Mouse (Mus musculus) midbrain, embryonic 14.5 days (tissue): ENCODE data around the gene Tubb5. TPM values are rescaled to one million over a fixed set of nuclear protein-coding genes. Genes with fewer than 3 reads are reported as not detected.

Experiments
- ATAC-seq: fragments of 200-750 bp; cut with Nextera tagmentation; 2 replicates; pipeline ENCODE4 v1.8.0; 2017; ENCODE audit warnings: moderate number of reproducible peaks, moderate library complexity; ENCODE audit not compliant: low FRiP score, low TSS enrichment
- DNase-seq: peaks from one replicate; pipeline ENCODE4 v3.0.0-alpha.2; 2015
- H3K27ac ChIP-seq: fragments of 300-500 bp; sonication (generic); replicated peaks from 2 replicates; pipeline ENCODE4 v1.5.1; 2014; ENCODE audit warnings: mild to moderate bottlenecking, low read depth, low read length, moderate library complexity
- H3K27me3 ChIP-seq: fragments of 300-500 bp; sonication (generic); 2 replicates; pipeline ENCODE4 v1.6.1; 2014; ENCODE audit warnings: low read length, control low read depth, mixed read lengths; ENCODE audit not compliant: control insufficient read depth, insufficient read depth
- H3K36me3 ChIP-seq: fragments of 300-500 bp; sonication (generic); 2 replicates; pipeline ENCODE4 v1.6.1; 2014; ENCODE audit warnings: low read length, control low read depth; ENCODE audit not compliant: control insufficient read depth, insufficient read depth
- H3K4me1 ChIP-seq: fragments of 300-500 bp; sonication (generic); 2 replicates; pipeline ENCODE4 v1.6.1; 2014; ENCODE audit warnings: mild to moderate bottlenecking, antibody characterized with exemption, low read length, control low read depth; ENCODE audit not compliant: control insufficient read depth, insufficient read depth
- H3K4me2 ChIP-seq: fragments of 300-500 bp; sonication (generic); 2 replicates; pipeline ENCODE4 v1.6.1; 2014; ENCODE audit warnings: mild to moderate bottlenecking, low read length, moderate library complexity
- H3K4me3 ChIP-seq: fragments of 300-500 bp; sonication (generic); replicated peaks from 2 replicates; pipeline ENCODE4 v1.5.1; 2014; ENCODE audit warnings: low read depth, low read length
- H3K9ac ChIP-seq: fragments of 300-500 bp; sonication (generic); replicated peaks from 2 replicates; pipeline ENCODE4 v1.6.1; 2014; ENCODE audit warnings: mild to moderate bottlenecking, low read length, moderate library complexity
- H3K9me3 ChIP-seq: fragments of 300-500 bp; sonication (generic); 2 replicates; pipeline ENCODE4 v1.6.1; 2016; ENCODE audit warnings: low read length, control low read depth, mixed read lengths; ENCODE audit not compliant: control insufficient read depth
- WGBS: fragments of 180-500 bp; shearing (Covaris S2); extraction: QIAGEN DNeasy Blood & Tissue Kit; methylation state at CpG from one replicate; pipeline ENCODE4 v1.1.7; 2014; 5-methylcytosine and 5-hydroxymethylcytosine counted together
- polyA plus RNA-seq: library from polyadenylated mRNA; unstranded; fragments of >200 nt; fragmentation: Nextera tagmentation; extraction: Ambion mirVana; gene quantifications from 2 replicates; pipeline ENCODE4 v1.2.1, GENCODE M21; 2014

Gene Tubb5
- polyA plus RNA-seq, 1 experiment from 2014 or later, result 1,880 TPM

GRCm38 (mm10) chr17:35813653-35814052 is 24.5 kb downstream of the Tubb5 start:
- ATAC-seq, result no peak
- no peak overlapping the region for H3K4me2 ChIP-seq
- DNase-seq, result no peak
- WGBS, result 85% methylated on average over 7 of the region's 7 CpGs
- H3K4me3 ChIP-seq, result no peak overlapping the region
- H3K9me3 ChIP-seq, result no peaks in the 10 kb centered on the region
- no peak overlapping the region for H3K9ac ChIP-seq
- no peak overlapping the region for H3K27ac ChIP-seq
- H3K36me3 ChIP-seq, result no peaks in the 10 kb centered on the region
- no peaks in the 10 kb centered on the region for H3K27me3 ChIP-seq
- no peaks in the 10 kb centered on the region for H3K4me1 ChIP-seq

GRCm38 (mm10) chr17:35813245-35813647 is 24.9 kb downstream of the Tubb5 start:
- Histone ChIP-seq H3K27ac (no peak overlapping the region), H3K4me1 (no peaks in the 10 kb centered on the region), H3K27me3 (no peaks in the 10 kb centered on the region), H3K9ac (no peak overlapping the region), H3K36me3 (no peaks in the 10 kb centered on the region), H3K4me2 (no peak overlapping the region), H3K9me3 (no peaks in the 10 kb centered on the region), H3K4me3 (no peak overlapping the region)
- WGBS, result 64% methylated on average over 7 of the region's 7 CpGs
- ATAC-seq, result no peak
- DNase-seq, result peak; percentile 73

GRCm38 (mm10) chr17:35812736-35813135 is 25.4 kb downstream of the Tubb5 start:
- no peak overlapping the region for H3K9ac ChIP-seq
- no peak overlapping the region for H3K4me3 ChIP-seq
- H3K4me1 ChIP-seq, result no peaks in the 10 kb centered on the region
- H3K9me3 ChIP-seq, result no peaks in the 10 kb centered on the region
- H3K36me3 ChIP-seq, result no peaks in the 10 kb centered on the region
- H3K27me3 ChIP-seq, result no peaks in the 10 kb centered on the region
- ATAC-seq, result no peak
- H3K27ac ChIP-seq, result no peak overlapping the region
- no peak for DNase-seq
- 79% methylated on average over 6 of the region's 6 CpGs for WGBS
- H3K4me2 ChIP-seq, result no peak overlapping the region

- ATAC-seq, result no peak
- no peaks in the 10 kb centered on the region for H3K36me3 ChIP-seq
- no peak for DNase-seq
- H3K27ac ChIP-seq, result no peak overlapping the region
- no peak overlapping the region for H3K4me2 ChIP-seq
- H3K4me1 ChIP-seq, result no peaks in the 10 kb centered on the region
- no peak overlapping the region for H3K4me3 ChIP-seq
- no peaks in the 10 kb centered on the region for H3K27me3 ChIP-seq
- H3K9ac ChIP-seq, result no peak overlapping the region
- H3K9me3 ChIP-seq, result no peaks in the 10 kb centered on the region
- 71% methylated on average over 5 of the region's 5 CpGs for WGBS
Observed at GRCm38 (mm10) chr17:35812307-35812706, 25.8 kb downstream of the Tubb5 start.

GRCm38 (mm10) chr17:35810900-35811648 is 27.0 kb downstream of the Tubb5 start:
- Histone ChIP-seq H3K27ac (no peak overlapping the region), H3K4me1 (no peaks in the 10 kb centered on the region), H3K4me2 (no peak overlapping the region), H3K9ac (no peak overlapping the region), H3K27me3 (no peaks in the 10 kb centered on the region), H3K4me3 (no peak overlapping the region), H3K36me3 (no peaks in the 10 kb centered on the region), H3K9me3 (no peaks in the 10 kb centered on the region)
- DNase-seq (no peak), ATAC-seq (no peak)
- 86% methylated on average over 5 of the region's 5 CpGs for WGBS

- 90% methylated on average over 11 of the region's 11 CpGs for WGBS
- ATAC-seq, result no peak
Observed at GRCm38 (mm10) chr17:35809395-35809794, 28.7 kb downstream of the Tubb5 start.

GRCm38 (mm10) chr17:35808073-35808472 is 30.0 kb downstream of the Tubb5 start:
- no peak overlapping the region for H3K4me3 ChIP-seq
- H3K36me3 ChIP-seq, result no peaks in the 10 kb centered on the region
- DNase-seq (no peak), ATAC-seq (no peak)
- WGBS, result 73% methylated on average over 9 of the region's 9 CpGs
- no peak overlapping the region for H3K27ac ChIP-seq
- no peaks in the 10 kb centered on the region for H3K27me3 ChIP-seq
- no peaks in the 10 kb centered on the region for H3K4me1 ChIP-seq
- H3K9ac ChIP-seq, result no peak overlapping the region
- H3K9me3 ChIP-seq, result no peaks in the 10 kb centered on the region
- no peak overlapping the region for H3K4me2 ChIP-seq

More at GRCm38 (mm10) chr17:35809395-35809794, 28.7 kb downstream of the Tubb5 start:
- no peaks in the 10 kb centered on the region for H3K9me3 ChIP-seq
- H3K4me1 ChIP-seq, result no peaks in the 10 kb centered on the region
- no peak overlapping the region for H3K27ac ChIP-seq
- no peaks in the 10 kb centered on the region for H3K36me3 ChIP-seq
- DNase-seq, result no peak
- no peak overlapping the region for H3K4me3 ChIP-seq
- H3K27me3 ChIP-seq, result no peaks in the 10 kb centered on the region
- no peak overlapping the region for H3K4me2 ChIP-seq
- H3K9ac ChIP-seq, result no peak overlapping the region

- Histone ChIP-seq H3K9me3 (no peaks in the 10 kb centered on the region), H3K36me3 (no peaks in the 10 kb centered on the region), H3K4me1 (no peaks in the 10 kb centered on the region), H3K9ac (no peak overlapping the region), H3K4me3 (no peak overlapping the region), H3K27ac (no peak overlapping the region), H3K27me3 (no peaks in the 10 kb centered on the region), H3K4me2 (no peak overlapping the region)
- ATAC-seq, result no peak
- no peak for DNase-seq
- WGBS, result 93% methylated on average over 4 of the region's 4 CpGs
Observed at GRCm38 (mm10) chr17:35803858-35804399, 34.2 kb downstream of the Tubb5 start.

- Histone ChIP-seq H3K4me1 (no peaks in the 10 kb centered on the region), H3K36me3 (no peaks in the 10 kb centered on the region), H3K4me3 (no peak overlapping the region), H3K27me3 (no peaks in the 10 kb centered on the region), H3K4me2 (no peak overlapping the region), H3K9me3 (no peaks in the 10 kb centered on the region), H3K27ac (no peak overlapping the region), H3K9ac (no peak overlapping the region)
- ATAC-seq (no peak), DNase-seq (no peak)
- 59% methylated on average over 6 of the region's 6 CpGs for WGBS
Observed at GRCm38 (mm10) chr17:35803020-35803419, 35.1 kb downstream of the Tubb5 start.
